Mouse (Mus musculus) CD4-positive, CD25-positive, alpha-beta regulatory T cell, adult 2 months (primary cell): ENCODE data around the gene Ctsf.
A peak's percentile ranks its signal among the peaks of the same experiment; 100 is the strongest.
"Not testable (repeated sequence)": the region's sequence is repeated elsewhere in the genome, so short reads cannot be mapped to it uniquely, and the experiment has no call there.

ENCODE experiments used
- DNase-seq: peaks from one replicate; pipeline ENCODE4 v3.0.0-alpha.2; 2012; ENCODE audit warnings: low read depth, low spot score

Gene Ctsf

DNA sequence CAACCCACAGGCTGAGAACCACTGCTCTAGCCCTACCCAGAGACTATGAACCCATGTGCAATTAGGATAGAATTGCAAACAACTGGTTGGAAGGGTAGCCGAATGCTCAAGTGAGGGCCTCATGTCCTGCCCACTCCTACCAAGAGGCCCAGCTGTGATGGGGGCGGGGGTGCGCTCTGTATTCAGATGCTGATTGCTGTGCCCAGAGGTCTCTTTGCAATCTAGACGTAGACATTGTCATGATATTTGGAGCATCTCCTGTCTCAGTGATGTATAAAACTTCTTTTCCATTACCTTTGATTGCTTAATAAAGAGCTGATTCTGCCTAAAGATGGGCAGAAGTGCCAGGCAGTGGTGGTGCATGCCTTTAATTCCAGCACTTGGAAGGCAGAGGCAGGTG, 5.1 kb upstream of the Ctsf start:
- DNase-seq, result no peak

DNA sequence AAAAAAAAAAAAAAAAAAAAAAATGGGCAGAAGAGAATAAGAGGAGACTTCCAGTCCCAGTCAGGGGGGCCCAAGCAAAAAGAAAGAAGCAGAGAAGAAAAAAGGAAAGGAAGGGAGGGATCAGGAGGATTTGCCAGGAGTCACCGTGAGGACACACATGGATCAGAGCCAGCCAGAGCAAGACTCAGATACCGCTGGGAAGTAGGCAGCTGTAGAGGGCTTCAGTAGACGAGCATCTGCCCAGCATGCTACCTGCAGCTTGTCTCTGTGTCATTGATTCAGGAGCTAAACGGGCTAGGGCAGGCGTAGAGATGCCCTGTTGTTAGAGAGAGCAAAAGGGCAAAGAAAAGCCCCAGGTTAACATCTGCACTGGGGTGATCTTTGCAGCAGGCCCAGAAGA, 4.6 kb upstream of the Ctsf start:
- no peak for DNase-seq

DNA sequence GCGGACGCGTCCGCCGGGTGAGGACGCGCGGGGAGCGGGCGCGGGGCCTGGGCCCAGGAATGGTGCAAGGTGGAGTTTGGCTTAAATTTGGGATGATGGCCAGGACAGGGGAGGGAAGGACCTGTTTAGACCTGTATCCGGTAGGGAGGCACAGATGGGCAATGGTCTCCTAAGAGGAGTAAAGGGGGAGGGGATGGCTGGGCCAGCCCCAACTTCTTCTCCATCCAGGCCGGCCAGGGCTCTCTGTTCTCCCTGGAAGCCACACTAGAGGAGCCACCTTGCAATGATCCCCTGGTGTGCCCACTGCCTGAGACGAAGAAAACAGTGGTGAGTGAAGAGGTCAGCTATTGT, 515 bp downstream of the Ctsf start:
- DNase-seq, result no peak

DNA sequence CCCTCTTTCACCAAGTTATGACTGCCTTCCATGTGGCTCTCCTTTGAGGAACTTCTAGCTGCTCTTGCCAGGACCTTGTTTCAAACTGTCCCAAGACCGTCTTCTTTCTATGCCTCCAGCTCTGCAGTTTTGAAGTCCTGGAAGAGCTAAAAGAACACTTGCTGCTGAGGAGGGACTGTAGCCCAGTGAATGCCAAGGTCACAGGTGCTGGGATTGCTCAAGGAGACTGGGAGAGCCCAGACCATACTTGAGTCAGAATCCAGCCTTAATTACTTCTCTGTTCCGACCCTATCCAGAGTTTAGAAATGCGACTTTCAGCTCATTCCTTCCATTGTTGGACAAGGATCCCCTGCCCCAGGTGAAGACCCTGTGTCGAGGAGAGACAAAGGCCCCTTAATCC, 1.0 kb downstream of the Ctsf start:
- no peak for DNase-seq

DNA sequence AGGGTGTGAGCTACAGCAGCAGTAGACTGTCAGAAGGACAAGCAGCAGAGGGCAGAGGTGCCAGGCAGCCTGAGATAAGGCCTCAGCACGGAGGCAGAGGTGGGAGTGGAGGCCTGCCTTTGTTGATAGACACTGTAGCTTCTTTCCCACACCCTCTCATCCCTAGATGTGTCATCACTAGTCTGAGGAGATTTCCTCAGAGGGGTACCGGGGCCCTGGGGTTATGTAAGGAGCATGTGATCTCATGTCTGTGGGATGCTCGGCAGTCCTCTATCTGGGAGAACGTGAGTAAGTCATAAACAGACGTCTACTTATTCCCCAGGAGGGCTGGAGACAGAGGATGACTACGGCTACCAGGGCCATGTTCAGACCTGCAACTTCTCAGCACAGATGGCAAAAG, 4.2 kb downstream of the Ctsf start:
- no peak for DNase-seq

DNA sequence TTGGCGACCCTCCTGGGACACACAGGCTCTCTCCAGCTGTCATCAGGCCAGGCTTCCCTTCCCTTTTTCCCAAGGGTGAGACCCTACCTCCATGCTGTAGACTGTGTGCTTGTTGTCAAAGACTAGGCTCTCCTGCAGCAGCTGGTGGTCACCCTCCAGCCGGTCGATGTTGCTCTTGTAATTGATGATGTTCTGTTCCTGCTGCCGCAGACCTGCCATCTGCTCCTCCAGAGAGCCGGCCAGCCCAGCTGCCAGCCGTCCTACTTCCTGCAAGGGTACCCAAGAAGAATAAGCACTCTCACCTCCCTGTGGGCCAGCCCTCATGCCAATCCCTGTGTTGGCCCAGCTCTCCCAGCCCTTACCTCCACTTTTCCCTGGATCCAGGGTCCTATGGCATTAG, 8.1 kb downstream of the Ctsf start:
- no peak for DNase-seq

DNA sequence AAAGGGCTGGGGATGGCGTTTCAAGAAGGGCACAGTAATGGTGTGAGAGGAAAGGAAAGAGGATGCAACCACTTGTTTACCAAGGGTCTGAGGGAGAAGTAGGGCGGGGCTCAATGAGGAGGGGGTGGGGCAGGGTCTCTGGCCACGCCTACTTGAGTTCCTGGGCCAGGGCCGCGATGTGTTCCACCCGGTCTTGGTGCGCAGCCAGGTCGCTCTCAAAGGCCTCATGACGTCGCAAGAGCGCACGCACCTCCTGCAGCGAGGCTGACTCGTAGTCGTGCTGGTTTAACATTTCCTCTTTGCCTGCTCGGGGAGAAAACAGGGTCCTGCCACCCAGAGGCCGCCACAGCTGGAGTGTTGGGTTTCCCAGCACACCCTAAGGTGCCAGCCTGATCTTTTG, 10.2 kb downstream of the Ctsf start:
- peak; percentile 65 for DNase-seq

DNA sequence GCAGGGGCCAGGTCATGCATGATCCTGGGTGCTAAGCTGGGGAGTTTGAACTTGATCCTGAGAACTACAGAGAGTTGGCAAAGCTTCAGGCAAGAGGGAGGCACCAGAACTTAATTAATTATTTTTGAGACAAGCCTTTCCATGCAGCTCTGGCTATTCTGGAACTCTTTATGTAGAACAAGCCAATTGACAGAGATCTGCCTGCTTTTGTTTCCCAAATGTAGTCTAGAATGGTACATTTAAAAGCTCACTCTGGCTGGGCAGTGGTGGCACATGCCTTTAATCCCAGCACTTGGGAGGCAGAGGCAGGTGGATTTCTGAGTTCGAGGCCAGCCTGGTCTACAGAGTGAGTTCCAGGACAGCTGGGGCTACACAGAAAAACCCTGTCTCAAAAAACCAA, 19.7 kb downstream of the Ctsf start:
- DNase-seq, result not testable (repeated sequence)

DNA sequence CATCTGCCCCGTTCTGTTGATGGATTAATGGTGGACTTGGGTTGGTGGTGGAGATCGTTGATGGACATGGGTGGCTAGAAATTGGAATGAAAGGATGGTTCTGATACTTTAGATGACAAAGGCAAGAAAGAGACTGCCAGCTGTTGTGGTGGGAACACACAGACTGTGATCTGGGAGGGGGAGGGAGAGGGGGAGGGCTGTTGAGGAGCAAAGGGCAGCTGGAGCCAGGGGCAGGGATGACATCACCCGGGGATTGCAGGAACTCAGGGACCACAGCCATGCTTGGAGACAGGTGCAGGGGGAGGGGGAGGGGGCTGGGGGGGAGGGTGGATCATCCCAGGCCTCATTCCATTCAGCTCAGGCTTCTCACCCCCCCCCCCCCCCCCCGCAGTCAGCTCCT, 21.3 kb downstream of the Ctsf start:
- no peak for DNase-seq

DNA sequence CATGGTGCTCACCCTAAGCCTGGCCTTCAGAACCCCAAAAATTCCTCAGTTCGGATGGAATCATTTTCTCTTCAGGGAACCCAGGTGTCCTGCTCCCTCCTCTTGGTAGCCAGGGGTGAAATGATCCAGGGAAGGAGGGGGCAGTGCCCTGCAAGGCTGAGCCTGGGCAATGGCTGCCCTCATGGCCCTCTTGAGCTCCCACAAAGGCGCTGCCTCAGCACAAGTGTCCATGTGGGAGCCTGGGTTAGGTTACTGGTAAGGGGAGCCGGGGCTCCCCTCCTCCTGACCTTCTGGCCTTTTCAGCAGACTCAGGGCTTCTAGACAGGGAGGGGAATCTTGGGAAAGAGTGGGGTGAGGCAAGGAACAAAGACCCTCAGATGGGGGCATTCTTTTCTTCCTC, 21.8 kb downstream of the Ctsf start:
- DNase-seq, result no peak

DNA sequence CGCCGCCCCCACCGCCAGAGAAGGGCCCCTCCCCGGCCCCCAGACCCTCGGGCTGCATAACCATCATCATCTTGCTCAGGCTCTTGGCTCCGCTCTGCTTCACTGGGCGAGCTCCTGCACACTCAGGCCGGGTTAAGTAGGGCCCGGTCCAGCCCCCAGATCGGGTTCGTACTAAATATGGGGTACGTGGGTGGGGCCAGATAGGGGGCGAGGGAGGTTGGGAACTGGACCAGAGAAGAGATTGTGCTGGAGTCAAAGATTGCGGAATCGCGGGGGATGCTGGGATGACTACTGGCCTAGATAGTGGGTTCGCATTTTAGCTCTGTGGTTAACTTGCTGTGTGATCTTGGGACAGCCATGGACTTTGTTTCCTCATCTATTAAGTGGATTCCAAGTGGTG, 22.9 kb downstream of the Ctsf start, which contains the start of gene Actn3:
Gene Actn3 (minus strand): TSS at position 125 of the 400 bp plus-strand sequence.
- DNase-seq, result no peak

DNA sequence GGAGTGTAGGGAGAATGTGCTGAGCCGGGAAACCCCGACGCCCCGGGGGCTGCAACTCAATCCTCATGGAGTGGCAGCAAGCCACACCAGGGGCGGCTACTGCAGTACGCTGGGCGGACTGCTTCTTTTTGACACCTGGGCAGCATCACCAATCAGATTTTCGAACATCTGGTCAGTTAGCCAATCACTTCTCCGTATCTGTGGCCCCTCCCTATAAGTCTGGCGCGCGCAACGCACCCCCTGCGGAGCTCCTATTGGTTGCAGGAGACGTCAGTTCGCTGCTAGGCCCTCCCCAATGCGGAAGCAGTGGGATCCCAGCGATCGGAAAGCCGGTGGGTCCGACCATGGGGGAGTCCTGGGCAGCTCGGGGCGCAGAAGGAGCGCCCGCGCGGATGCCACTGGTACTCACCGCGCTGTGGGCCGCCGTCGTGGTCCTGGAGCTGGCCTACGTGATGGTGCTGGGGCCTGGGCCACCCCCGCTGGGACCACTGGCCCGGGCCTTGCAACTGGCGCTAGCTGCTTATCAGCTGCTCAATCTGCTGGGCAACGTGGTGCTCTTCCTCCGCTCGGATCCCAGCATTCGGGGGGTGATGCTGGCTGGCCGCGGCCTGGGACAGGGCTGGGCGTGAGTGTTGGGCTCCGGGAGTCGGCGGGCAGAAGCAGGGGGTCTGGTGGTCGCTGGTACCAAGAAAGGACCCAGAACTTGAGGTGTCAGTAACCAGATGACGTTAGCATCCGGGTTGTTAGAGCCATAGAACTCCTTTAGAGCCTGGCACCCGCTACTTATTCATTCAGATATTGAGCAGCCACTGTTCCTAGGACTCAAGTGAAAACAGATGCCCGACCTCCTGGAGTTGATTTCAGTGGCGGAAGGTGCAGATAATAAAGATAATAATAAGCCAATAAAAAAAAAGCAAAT, 23.7 kb downstream of the Ctsf start, which contains the start of gene Zdhhc24:
Gene Zdhhc24 (plus strand): TSS at position 264 of the 919 bp plus-strand sequence.
- peak; percentile 95 for DNase-seq

DNA sequence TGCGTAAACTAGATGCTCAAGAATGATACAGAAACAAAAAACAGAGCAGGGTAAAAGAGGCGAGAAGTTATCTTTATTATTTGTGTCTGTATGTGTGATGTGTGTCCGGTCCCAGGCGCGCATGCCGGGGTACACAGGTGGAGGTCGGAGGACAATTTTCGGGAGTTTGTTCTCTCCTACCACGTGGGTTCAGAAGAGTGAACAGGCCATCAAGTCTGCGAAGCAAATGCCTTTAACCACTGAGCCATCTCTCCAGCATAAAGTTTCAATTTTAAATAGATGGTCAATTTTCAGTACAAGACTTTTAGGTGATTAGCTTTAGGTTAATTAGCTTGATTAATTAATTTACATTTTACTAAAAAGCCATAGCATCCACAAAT, 24.4 kb downstream of the Ctsf start:
- DNase-seq, result no peak

DNA sequence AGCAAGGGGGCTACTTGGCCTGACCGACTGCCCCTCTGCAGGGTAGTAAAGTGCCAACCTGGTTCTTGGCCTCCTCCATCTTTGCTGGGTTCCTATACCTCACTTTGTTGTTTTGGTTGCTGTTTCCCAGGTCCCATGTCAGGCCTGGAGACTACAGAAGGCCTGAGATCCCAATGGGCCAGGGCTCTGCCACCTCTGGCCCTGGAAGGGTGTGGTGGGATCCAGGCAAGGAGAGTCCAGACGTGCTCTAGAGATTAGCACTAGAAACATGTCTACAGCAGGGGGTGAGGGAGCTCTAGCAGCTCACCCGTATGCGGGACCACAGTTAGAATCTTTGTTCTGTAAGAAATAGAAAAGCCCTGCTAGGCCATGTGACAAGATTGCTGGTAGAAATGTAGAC, 29.0 kb downstream of the Ctsf start:
- no peak for DNase-seq

DNA sequence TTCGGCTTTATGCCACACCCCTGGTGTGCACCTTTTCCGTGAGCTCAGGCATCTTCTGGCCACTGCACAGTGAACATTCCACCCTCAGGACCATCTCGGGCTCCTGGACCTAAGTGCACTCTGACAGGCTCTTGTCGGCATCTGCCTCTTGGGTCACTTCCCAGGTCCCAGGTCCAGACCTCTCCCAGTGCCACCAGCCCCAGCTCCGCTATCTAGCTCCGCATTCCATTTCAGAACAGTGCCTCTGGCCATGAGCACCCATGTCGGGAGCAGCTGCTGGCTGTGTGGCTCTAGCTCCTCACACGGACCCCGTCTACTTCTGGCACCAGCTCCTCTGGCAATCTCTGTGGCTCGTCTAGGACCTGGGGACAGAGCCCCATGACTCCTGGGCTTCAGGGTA, 34.9 kb downstream of the Ctsf start:
- DNase-seq, result no peak

DNA sequence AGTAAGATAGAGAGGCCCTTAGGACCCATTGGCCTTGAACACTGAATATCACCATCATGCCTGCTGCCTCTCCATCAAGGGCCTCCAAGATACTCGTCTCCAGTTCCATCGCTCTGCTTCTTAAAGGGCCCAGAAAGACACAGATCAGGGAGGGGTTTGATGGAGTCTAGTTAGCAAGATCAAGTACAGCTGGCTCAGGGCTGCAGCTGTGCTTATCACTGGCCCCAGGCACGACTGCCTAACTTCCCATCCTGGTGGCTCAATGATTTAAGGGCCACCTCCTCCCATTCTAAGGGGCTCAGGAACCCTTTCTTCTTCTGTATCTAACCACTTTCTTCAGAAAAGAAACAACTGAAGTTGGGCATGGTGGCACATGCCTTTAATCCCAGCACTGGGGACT, 36.9 kb downstream of the Ctsf start:
- no peak for DNase-seq

DNA sequence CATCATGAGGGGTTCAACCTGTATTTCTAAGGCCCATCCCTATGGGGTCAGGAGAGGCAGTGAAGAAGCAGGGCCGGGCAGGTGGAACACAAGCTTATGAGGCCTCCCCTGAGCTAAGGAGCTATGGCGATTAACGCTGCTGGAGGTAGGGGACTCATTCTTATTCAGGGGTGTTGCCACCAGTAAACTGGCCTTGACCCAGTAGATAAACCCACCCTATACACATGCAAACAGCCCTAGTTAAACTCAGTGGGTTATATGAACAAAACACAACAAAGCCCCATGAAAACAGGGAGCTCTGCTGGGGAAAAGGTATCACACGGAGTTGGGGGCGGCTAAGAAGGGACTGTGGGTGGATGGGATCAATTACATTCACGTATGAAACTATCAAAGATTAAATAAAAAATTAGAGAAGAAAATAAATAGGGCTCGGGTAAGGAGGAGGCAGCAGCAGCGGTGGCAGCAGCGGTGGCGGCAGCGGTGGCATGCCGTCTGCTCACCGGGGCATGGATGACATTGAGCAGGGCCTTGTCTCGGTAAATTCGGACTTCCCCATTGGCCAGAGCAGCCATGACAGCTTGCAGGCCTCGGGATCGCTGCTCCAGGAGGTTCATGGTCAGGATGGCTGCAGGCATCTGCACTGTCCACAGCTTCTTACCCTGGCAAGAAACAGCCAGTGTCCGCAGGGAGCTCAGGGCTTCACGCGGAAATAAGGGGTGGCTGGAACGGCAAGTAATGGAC, 42.0 kb downstream of the Ctsf start:
- DNase-seq, result no peak

DNA sequence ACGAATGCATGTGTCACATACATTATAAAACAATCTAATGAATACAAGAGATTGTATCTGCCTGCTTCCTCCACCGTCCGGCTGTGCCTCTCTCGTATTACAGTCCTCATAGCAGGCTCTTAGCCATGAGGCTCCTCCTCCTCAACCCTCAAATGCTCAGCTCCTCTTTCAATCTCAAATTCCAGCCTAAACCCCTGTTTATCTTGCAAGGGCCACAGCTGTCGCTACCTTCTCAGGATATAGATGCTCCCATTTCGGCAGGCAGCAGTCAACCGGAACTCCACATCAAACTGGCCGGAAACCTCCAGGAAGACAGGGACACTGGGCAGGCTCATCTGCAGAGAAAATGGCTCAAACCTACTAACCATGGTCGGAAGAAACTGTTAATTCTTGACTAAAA, 44.0 kb downstream of the Ctsf start:
- no peak for DNase-seq

DNA sequence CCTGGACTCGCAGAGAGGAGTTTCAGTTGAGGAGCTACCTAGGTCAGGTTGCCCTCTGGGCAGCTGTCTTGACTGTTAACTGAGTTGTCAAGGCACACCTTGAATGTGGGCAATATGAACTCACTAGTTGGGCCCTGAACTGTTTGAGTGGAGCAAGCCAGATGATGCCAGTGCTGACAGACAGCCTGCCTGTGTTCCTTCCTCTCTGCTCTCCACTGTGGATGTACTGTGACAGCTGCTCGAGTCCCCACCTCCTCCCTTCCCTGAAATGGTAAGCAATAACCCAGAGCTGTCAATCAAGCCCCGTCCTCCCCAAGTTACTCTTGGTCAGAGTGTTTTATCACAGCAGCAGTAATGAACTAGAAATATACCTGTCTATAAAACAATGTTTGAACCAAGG, 45.0 kb downstream of the Ctsf start:
- DNase-seq, result no peak

DNA sequence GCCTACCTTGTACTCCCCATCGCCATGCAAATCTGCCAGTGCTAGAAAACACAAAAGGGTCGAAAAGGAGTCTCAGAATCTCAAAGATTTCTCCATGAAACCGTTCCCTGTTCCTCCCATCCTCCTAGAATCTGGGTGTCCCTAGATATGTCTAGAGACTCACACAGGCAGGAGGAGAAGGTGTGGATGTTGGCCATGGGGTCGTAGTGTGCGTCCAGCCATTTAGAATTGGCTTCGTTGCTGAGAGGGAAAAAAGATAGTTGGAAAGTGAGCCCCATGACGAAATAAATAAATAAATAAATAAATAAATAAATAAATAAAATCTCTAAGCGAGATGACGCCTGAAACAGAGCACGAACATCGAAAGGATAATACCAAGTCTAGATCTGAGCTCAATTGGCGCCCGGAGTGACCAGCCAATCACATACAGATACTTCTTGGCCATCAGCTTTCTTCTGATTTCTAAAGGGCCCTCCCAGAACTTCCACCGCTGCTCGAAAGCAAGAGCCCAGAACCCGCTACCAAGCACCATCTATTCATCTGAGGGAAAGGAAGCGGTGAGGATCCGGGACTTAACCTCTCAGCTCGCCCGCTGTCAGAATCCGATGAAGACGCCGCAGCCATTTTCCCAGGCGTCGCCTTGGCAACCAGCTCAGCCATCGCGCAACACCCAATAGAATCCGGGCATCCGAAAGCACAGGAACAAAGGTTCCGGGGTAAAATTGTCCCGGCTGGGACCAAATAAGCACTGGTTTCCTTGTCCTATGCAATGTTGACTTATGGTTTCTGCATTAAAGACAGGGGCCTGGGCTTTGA, 51.3 kb downstream of the Ctsf start, which contains the start of gene Bbs1:
Gene Bbs1 (minus strand): TSS at position 650 of the 816 bp plus-strand sequence.
- peak; percentile 87 for DNase-seq

DNA sequence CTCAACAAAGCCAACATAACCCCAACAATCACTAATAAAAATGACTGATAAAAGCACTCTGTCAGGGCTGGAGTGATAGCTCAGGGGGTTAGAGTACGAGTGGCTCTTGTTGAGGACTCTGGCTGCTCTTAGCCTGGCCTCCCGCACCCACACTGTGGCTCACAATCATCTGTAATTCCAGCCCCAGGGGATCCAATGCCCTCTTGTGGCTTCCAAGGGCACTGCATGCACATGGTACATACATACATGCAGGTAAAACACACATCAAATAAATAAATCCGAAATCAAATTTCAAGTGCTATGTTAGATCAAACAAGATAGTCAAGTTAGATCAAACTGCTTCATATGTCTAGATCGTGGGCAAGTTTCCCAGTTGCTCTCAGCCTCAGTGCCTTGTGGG, 53.2 kb downstream of the Ctsf start:
- DNase-seq, result peak; percentile 59

DNA sequence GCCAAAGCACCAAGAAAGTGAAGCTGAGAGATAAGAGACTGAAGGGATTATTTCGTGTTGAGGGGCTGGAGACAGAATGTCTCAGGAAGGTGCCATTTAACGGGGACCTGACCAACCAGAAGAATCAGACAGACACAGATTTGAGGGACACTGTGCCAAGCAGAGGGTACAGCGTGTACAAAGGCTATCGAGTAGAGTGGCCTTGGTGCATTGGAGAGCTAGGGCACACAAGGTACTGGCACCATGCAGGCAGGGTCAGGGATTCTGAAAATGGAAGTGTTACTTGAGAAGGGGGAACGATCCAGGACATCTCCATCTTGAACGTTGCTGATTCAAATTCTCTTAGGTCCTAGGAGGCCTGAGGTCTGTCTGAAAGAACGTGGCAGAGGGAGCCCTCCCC, 54.4 kb downstream of the Ctsf start:
- DNase-seq, result no peak
